Mouse (Mus musculus) myocyte (in vitro differentiated cells): ENCODE results near the gene Milr1.

Experiments
- MYOG ChIP-seq, 3 experiments: IDR thresholded peaks; one replicate each; pipeline ENCODE4 v1.6.1; 2011; ENCODE audit warnings: control low read depth in 2 of 3, low read depth in 2 of 3, mild to moderate bottlenecking in 2 of 3; ENCODE audit not compliant: insufficient read length in 2 of 3, control insufficient read depth in 1 of 3, insufficient read depth in 1 of 3
- POLR2A ChIP-seq: IDR thresholded peaks from one replicate; pipeline ENCODE4 v1.6.1; 2011; ENCODE audit warnings: low read depth, mild to moderate bottlenecking, control low read depth, moderate library complexity; ENCODE audit not compliant: insufficient read length
- REST ChIP-seq: IDR thresholded peaks from one replicate; pipeline ENCODE4 v1.6.1; 2011; ENCODE audit warnings: mild to moderate bottlenecking, control low read depth, moderate library complexity; ENCODE audit not compliant: insufficient read depth, insufficient read length
- SRF ChIP-seq: IDR thresholded peaks from one replicate; pipeline ENCODE4 v1.6.1; 2011; ENCODE audit warnings: low read depth; ENCODE audit not compliant: control insufficient read depth, insufficient read length
- USF1 ChIP-seq: IDR thresholded peaks from one replicate; pipeline ENCODE4 v1.6.1; 2011; ENCODE audit warnings: low read depth, mild to moderate bottlenecking, control low read depth, moderate library complexity

DNA sequence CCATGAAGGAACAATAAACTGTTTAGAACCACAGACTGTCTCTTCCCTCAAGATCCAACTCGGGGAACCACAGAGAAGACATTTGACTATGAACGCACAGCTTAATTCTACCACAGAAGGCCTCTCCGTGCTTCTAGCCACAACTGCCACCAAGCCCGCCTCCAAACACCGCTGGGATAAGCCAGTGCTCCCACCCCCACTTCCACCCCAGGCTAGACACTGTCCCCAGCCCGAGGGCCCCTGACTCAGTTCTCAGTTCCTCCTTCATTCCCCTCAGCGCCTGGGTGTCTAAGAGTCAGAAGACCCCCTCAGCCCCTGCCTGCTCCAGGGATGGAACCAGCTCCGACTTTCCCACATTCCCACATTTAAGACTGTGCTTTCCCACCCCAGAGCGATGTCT lies 49.4 kb upstream of the Milr1 start:
- no peak for TF ChIP-seq SRF
- no peak for TF ChIP-seq REST
- no peak for TF ChIP-seq POLR2A
- TF ChIP-seq MYOG (IDR thresholded peaks at IDR 0.05; ENCODE audit: control insufficient read depth in 1 of 3, insufficient read depth in 1 of 3, insufficient read length in 2 of 3, low read depth in 2 of 3), result no peak
- TF ChIP-seq USF1, result no peak
